Mouse (Mus musculus): ENCODE measurements around the gene Tns2.

Gene Tns2

GRCm38 (mm10) chr15:102092222-102092621, 8.0 kb upstream of the Tns2 start:
- no peak for DNase-seq (ENCODE audit: low read depth)

- DNase-seq (ENCODE audit: low read depth), result no peak
Observed at GRCm38 (mm10) chr15:102094157-102094556, 6.1 kb upstream of the Tns2 start.

GRCm38 (mm10) chr15:102094988-102095387, 5.2 kb upstream of the Tns2 start:
- DNase-seq (ENCODE audit: low read depth), result no peak

GRCm38 (mm10) chr15:102097147-102097915, 2.9 kb upstream of the Tns2 start:
- no peak for DNase-seq (ENCODE audit: low read depth)

GRCm38 (mm10) chr15:102097991-102098555, 2.1 kb upstream of the Tns2 start:
- DNase-seq (ENCODE audit: low read depth), result no peak

- no peak for DNase-seq (ENCODE audit: low read depth)
Observed at GRCm38 (mm10) chr15:102099260-102099659, 953 bp upstream of the Tns2 start.

GRCm38 (mm10) chr15:102099771-102100160, 447 bp upstream of the Tns2 start:
- DNase-seq (ENCODE audit: low read depth), result no peak

GRCm38 (mm10) chr15:102100996-102101671, 921 bp downstream of the Tns2 start:
- DNase-seq (ENCODE audit: low read depth), result no peak

GRCm38 (mm10) chr15:102101672-102102541, 1.7 kb downstream of the Tns2 start:
- no peak for DNase-seq (ENCODE audit: low read depth)

GRCm38 (mm10) chr15:102102548-102103121, 2.4 kb downstream of the Tns2 start:
- no peak for DNase-seq (ENCODE audit: low read depth)

GRCm38 (mm10) chr15:102103371-102103946, 3.2 kb downstream of the Tns2 start:
- no peak for DNase-seq (ENCODE audit: low read depth)

- DNase-seq (ENCODE audit: low read depth), result no peak
Observed at GRCm38 (mm10) chr15:102103947-102104555, 3.8 kb downstream of the Tns2 start.

- DNase-seq (ENCODE audit: low read depth), result no peak
Observed at GRCm38 (mm10) chr15:102105360-102105759, 5.1 kb downstream of the Tns2 start.

- DNase-seq (ENCODE audit: low read depth), result no peak
Observed at GRCm38 (mm10) chr15:102105764-102106730, 5.8 kb downstream of the Tns2 start.

- no peak for DNase-seq (ENCODE audit: low read depth)
Observed at GRCm38 (mm10) chr15:102106754-102107456, 6.7 kb downstream of the Tns2 start.

- peak; percentile 73 for DNase-seq (ENCODE audit: low read depth)
Observed at GRCm38 (mm10) chr15:102107689-102108573, 7.7 kb downstream of the Tns2 start.

GRCm38 (mm10) chr15:102108651-102109525, 8.7 kb downstream of the Tns2 start:
- DNase-seq (ENCODE audit: low read depth), result peak; percentile 80

All from c-Kit-positive CD71-negative TER-119-negative erythroid progenitor cells, embryonic 14.5 days (primary cell).